Mouse (Mus musculus) myocyte (in vitro differentiated cells): ENCODE results near the gene Pkp2.

ENCODE experiments used
- CEBPB ChIP-seq: IDR thresholded peaks from 2 replicates; pipeline ENCODE4 v1.6.1; 2011; ENCODE audit warnings: mild to moderate bottlenecking, moderate library complexity; ENCODE audit not compliant: poor library complexity, insufficient read depth, severe bottlenecking
- E2F4 ChIP-seq: IDR thresholded peaks from one replicate; pipeline ENCODE4 v1.6.1; 2011; ENCODE audit warnings: mild to moderate bottlenecking, control low read depth, moderate library complexity; ENCODE audit not compliant: insufficient read depth
- MAX ChIP-seq: IDR thresholded peaks from one replicate; pipeline ENCODE4 v1.6.1; 2011; ENCODE audit warnings: low read depth, mild to moderate bottlenecking, control low read depth
- MYOD1 ChIP-seq, 3 experiments: IDR thresholded peaks; one replicate each; pipeline ENCODE4 v1.6.1; 2011; ENCODE audit warnings: control low read depth in 2 of 3, low read depth in 2 of 3, mild to moderate bottlenecking in 2 of 3, moderate library complexity in 1 of 3; ENCODE audit not compliant: insufficient read length in 2 of 3, control insufficient read depth in 1 of 3
- MYOG ChIP-seq, 3 experiments: IDR thresholded peaks; one replicate each; pipeline ENCODE4 v1.6.1; 2011; ENCODE audit warnings: control low read depth in 2 of 3, low read depth in 2 of 3, mild to moderate bottlenecking in 2 of 3; ENCODE audit not compliant: insufficient read length in 2 of 3, control insufficient read depth in 1 of 3, insufficient read depth in 1 of 3
- POLR2A ChIP-seq: IDR thresholded peaks from one replicate; pipeline ENCODE4 v1.6.1; 2011; ENCODE audit warnings: low read depth, mild to moderate bottlenecking, control low read depth, moderate library complexity; ENCODE audit not compliant: insufficient read length
- POLR2AphosphoS2 ChIP-seq: IDR thresholded peaks from one replicate; pipeline ENCODE4 v1.6.1; 2011; ENCODE audit warnings: low read depth, control low read depth; ENCODE audit not compliant: insufficient read length
- REST ChIP-seq: IDR thresholded peaks from one replicate; pipeline ENCODE4 v1.6.1; 2011; ENCODE audit warnings: mild to moderate bottlenecking, control low read depth, moderate library complexity; ENCODE audit not compliant: insufficient read depth, insufficient read length
- SRF ChIP-seq: IDR thresholded peaks from one replicate; pipeline ENCODE4 v1.6.1; 2011; ENCODE audit warnings: low read depth; ENCODE audit not compliant: control insufficient read depth, insufficient read length
- TCF12 ChIP-seq: IDR thresholded peaks from one replicate; pipeline ENCODE4 v1.6.1; 2011; ENCODE audit warnings: mild to moderate bottlenecking, control low read depth; ENCODE audit not compliant: poor library complexity, insufficient read depth, severe bottlenecking
- TCF3 ChIP-seq: IDR thresholded peaks from one replicate; pipeline ENCODE4 v1.6.1; 2011; ENCODE audit warnings: low read depth, control low read depth; ENCODE audit not compliant: insufficient read length
- USF1 ChIP-seq: IDR thresholded peaks from one replicate; pipeline ENCODE4 v1.6.1; 2011; ENCODE audit warnings: low read depth, mild to moderate bottlenecking, control low read depth, moderate library complexity

GRCm38 (mm10) chr16:16261481-16261880 is 48.4 kb downstream of the Pkp2 start:
- TF ChIP-seq E2F4 (no peak), USF1 (no peak), TCF12 (no peak), POLR2A (no peak), POLR2AphosphoS2 (no peak), MYOG (IDR thresholded peaks at IDR 0.05; ENCODE audit: control insufficient read depth in 1 of 3, insufficient read depth in 1 of 3, insufficient read length in 2 of 3, low read depth in 2 of 3) (no peak), TCF3 (no peak), MAX (no peak), CEBPB (no peak), MYOD1 (IDR thresholded peaks at IDR 0.05; ENCODE audit: control insufficient read depth in 1 of 3, insufficient read length in 2 of 3, low read depth in 2 of 3) (no peak), REST (no peak), SRF (no peak)
